Mouse (Mus musculus) T-helper 1 cell (primary cell): ENCODE measurements around the gene Xxylt1.

Experiments used
- in situ Hi-C: fragments of 300-600 bp; cut with MboI, MseI; formaldehyde crosslinking; loops from one replicate; pipeline ENCODE4 v1.15.1; 2025; ENCODE audit warnings: high pct_unique_total_duplicates

Xxylt1 gene

GRCm38 (mm10) chr16:30992568-30992967 is 88.7 kb downstream of the Xxylt1 start:
- in situ Hi-C loops: no loop called here

- in situ Hi-C loops: no loop called here
These were observed 90.6 kb downstream of the Xxylt1 start for GRCm38 (mm10) chr16:30990661-30991060.

DNA sequence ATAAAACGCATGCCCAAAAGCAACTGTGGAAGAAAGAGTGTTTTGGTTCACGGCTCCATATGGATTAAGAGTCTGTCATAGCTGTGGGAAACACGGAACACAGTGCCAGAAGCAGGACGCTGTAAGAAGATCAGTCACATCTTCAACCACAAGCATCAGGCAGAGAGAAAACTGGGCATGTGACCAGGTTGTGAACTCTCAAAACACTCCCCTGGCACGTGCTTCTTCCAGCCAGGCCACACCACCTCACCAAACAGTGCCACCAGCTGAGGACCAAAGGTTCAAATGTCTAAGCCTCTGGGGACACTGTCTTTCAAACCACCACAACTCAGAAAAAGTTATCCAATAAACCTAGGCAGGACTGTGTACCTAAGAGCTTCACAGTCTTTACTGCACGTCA is 93.0 kb downstream of the Xxylt1 start:
- in situ Hi-C loops: no loop called here

GRCm38 (mm10) chr16:30987684-30988083 is 93.5 kb downstream of the Xxylt1 start:
- in situ Hi-C loops: no loop called here

GRCm38 (mm10) chr16:30984826-30985545 is 96.2 kb downstream of the Xxylt1 start:
- in situ Hi-C loops: no loop called here

- in situ Hi-C loops: no loop called here
These were observed 97.1 kb downstream of the Xxylt1 start for GRCm38 (mm10) chr16:30984101-30984500.

GRCm38 (mm10) chr16:30983699-30984098 is 97.5 kb downstream of the Xxylt1 start:
- in situ Hi-C loops: no loop called here

GRCm38 (mm10) chr16:30983281-30983680 is 98.0 kb downstream of the Xxylt1 start:
- in situ Hi-C loops: no loop called here

- in situ Hi-C loops: no loop called here
These were observed 99.9 kb downstream of the Xxylt1 start for GRCm38 (mm10) chr16:30981345-30981744.

GRCm38 (mm10) chr16:30979905-30980304 is 101.3 kb downstream of the Xxylt1 start:
- in situ Hi-C loops: loop anchor here (5.0 kb wide), 1 partner anchor 383 kb away; the partner anchor contains the start of gene Fam43a

- in situ Hi-C loops: loop anchor here (5.0 kb wide), 1 partner anchor 380 kb away; the partner anchor contains the start of gene Fam43a
These were observed 103.5 kb downstream of the Xxylt1 start for GRCm38 (mm10) chr16:30977728-30978127.

- in situ Hi-C loops: loop anchor here (5.0 kb wide), 1 partner anchor 380 kb away; the partner anchor contains the start of gene Fam43a
These were observed 104.0 kb downstream of the Xxylt1 start for GRCm38 (mm10) chr16:30977186-30977585.

DNA sequence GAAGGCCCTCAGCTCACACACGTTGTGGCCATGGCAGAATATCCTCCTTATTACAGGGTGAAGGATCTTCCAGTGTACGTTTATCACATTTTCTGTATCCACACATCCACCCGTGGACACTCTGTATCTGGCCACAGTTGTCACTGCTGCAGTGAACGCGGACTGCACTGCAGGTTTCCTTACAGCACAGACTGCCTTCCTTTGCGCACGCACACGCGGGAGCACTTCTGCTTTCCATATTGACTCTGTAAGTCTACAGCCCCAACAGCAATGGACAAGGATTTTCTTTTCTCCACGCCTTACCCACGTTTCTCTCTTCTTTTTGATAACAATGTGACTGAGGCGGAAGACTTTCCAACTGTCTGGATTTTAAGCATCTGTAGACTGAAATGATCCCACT is 106.7 kb downstream of the Xxylt1 start:
- in situ Hi-C loops: no loop called here

GRCm38 (mm10) chr16:30973416-30973815 is 107.8 kb downstream of the Xxylt1 start:
- in situ Hi-C loops: no loop called here

DNA sequence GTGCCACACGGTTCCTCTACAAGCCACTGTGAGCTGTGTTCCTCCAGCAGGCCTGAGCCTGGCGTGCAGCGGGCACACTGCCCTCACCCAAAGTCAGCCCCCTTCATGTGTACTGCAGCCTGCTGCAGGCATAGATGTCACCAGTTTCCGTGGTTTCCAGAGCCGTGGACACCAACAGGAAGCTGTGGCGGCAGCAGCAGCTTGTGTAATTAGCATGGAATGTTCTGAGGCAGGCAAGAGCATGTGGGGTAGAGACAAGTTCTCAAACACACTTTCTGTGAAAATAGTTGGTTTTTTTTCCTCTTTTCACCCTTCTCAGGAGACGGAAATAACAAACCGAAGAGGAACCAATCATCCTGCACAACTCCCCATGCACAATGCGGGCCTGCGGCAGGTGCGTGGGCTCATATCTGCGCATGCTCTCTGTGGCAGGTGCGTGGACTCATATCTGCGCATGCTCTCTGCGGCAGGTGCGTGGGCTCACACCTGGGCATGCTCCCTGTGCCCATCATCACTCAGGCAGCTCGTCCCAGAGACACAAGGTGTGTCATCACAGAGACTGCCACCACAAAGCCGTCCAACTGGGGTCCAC is 109.2 kb downstream of the Xxylt1 start:
- in situ Hi-C loops: no loop called here

GRCm38 (mm10) chr16:30969266-30970064 is 111.8 kb downstream of the Xxylt1 start:
- in situ Hi-C loops: no loop called here

- in situ Hi-C loops: no loop called here
These were observed 112.7 kb downstream of the Xxylt1 start for GRCm38 (mm10) chr16:30968402-30969151.

DNA sequence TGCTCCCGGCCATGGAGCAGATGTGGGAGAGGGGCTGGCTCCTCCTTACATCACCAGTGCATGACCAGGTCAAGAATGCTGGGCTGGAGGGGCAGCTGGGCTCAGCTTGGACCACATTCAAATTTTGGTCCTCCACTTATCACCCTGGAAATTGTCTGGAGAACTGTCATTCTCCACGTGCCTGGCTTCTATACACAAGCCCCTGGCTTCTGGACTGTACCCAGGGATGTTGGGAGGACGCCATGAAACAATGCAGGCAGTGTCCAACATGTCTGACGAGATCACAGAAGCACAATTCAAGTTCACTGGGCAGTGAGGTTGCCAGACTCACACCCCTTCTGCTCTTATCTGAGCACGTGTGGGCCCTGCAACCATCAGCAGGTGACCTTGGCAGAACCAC is 114.5 kb downstream of the Xxylt1 start:
- in situ Hi-C loops: no loop called here

- in situ Hi-C loops: no loop called here
These were observed 116.3 kb downstream of the Xxylt1 start for GRCm38 (mm10) chr16:30964891-30965290.

DNA sequence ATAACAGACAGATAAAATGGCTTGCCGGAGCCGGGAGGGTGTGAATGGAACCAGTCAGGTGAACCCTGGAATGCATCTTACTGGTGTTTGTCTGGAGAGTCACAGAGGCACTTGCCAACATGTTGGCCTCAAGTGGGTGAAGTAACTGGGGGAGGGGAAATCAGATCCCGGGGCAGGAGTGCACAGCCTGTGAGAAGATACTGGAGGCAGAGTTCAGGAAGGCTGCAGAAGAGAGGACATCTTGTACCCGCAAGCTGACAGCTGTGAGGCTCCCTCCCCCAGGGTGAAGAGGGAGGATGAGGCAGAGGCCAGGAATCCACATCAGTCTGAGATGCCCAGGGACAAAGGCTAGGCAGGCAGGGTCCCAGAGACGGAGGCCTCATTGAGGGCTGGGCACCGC is 116.8 kb downstream of the Xxylt1 start:
- in situ Hi-C loops: no loop called here

- in situ Hi-C loops: no loop called here
These were observed 118.7 kb downstream of the Xxylt1 start for GRCm38 (mm10) chr16:30962515-30962914.

- in situ Hi-C loops: no loop called here
These were observed 120.1 kb downstream of the Xxylt1 start for GRCm38 (mm10) chr16:30961176-30961575.
